Mouse (Mus musculus) cerebral cortex, adult 2 months (tissue): ENCODE data around the gene Gm13723.

Experiments used
- WGBS: fragments of 180-500 bp; shearing (Covaris S2); methylation state at CpG from one replicate; pipeline ENCODE4 v1.1.7; 2018; 5-methylcytosine and 5-hydroxymethylcytosine counted together

Gm13723 gene

DNA sequence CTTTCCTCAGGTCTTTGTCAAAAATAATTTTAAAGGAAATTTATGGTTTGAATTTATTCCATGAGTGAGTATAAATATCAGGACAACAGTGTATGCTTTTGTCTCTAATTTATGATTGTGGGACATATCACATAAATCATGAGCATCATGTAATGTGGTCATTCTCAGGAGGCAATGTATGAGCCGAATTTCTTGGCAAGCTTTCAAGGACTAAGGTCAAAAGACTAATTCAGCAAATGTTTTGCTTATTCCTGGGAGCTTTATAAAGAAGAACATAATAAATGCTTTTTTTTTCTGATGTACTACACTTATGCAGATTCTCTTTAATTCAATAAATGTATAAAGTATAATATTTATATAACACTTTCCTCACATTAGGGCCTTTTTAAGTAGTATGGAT, at the start of gene Gm13723:
Gene Gm13723 (minus strand): TSS at position 101 of the 400 bp plus-strand sequence.
- 56% methylated on average over 1 of the region's 1 CpGs for WGBS

GRCm38 (mm10) chr2:86905647-86906046, 31.0 kb upstream of the Gm13723 start:
- WGBS, result 50% methylated on average over 2 of the region's 2 CpGs

DNA sequence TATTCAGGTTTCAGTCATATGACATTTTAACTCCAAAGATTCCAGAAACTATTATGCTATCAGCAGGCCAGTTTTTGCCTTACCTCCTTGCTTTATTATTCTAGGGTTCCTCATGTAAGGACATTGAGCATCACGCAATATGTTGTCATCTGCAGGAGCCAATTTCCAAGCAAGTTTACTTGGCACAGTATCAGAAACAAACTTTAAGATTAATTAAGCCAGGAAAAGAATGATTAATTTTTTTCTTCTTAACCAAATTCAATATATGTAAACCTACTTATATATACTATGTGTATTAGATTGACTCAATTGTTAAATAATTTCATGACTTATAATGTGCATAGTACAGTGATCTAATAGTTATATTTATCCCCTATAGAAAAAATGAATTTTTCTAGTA, 17.5 kb upstream of the Gm13723 start, which contains the start of gene Olfr1097:
Gene Olfr1097 (minus strand): TSS at position 101 of the 400 bp plus-strand sequence.
- WGBS, result 88% methylated on average over 1 of the region's 1 CpGs

GRCm38 (mm10) chr2:86851596-86851995, 23.0 kb downstream of the Gm13723 start, which contains the start of gene Olfr1095:
TSS of gene Olfr1095 (minus strand) at chr2:86851696.
- 91% methylated on average over 3 of the region's 3 CpGs for WGBS

GRCm38 (mm10) chr2:86824363-86824762, 50.2 kb downstream of the Gm13723 start, which contains the start of gene Olfr1094:
TSS of gene Olfr1094 (plus strand) at chr2:86824663.

